Mouse (Mus musculus): ENCODE data around the gene Timm17b.
A peak's percentile ranks its signal among the peaks of the same experiment; 100 is the strongest.

Timm17b gene

GRCm38 (mm10) chrX:7922032-7922431 is 22.9 kb downstream of the Timm17b start:
- DNase-seq = peak; percentile 32 to 51

- no peak for DNase-seq
Measured at GRCm38 (mm10) chrX:7926266-7926665, 27.1 kb downstream of the Timm17b start.

- no peak for DNase-seq
Measured at GRCm38 (mm10) chrX:7927116-7927515, 28.0 kb downstream of the Timm17b start.

GRCm38 (mm10) chrX:7928270-7928790 is 29.2 kb downstream of the Timm17b start, which contains the start of gene Eras:
Gene Eras (minus strand): TSS chrX:7928607.
- no peak for DNase-seq

GRCm38 (mm10) chrX:7936874-7937273 is 37.7 kb downstream of the Timm17b start:
- no peak for DNase-seq

GRCm38 (mm10) chrX:7937667-7938066 is 38.5 kb downstream of the Timm17b start:
- no peak for DNase-seq

GRCm38 (mm10) chrX:7945618-7946017 is 46.5 kb downstream of the Timm17b start:
- no peak for DNase-seq

GRCm38 (mm10) chrX:7947108-7947899 is 48.1 kb downstream of the Timm17b start, which contains the start of gene Hdac6:
Gene Hdac6 (minus strand): TSS chrX:7947889.
- peak; percentile 20 to 36 for DNase-seq

GRCm38 (mm10) chrX:7947900-7948492 is 48.8 kb downstream of the Timm17b start:
- DNase-seq = peak; percentile 85 to 95

GRCm38 (mm10) chrX:7950091-7950490 is 50.9 kb downstream of the Timm17b start:
- no peak for DNase-seq
